Mouse (Mus musculus) MEL (cell line): Measurements from ENCODE around the gene Ext2. TPM values are rescaled to one million over a fixed set of nuclear protein-coding genes. Genes with fewer than 3 reads are reported as not detected.
A peak's percentile ranks its signal among the peaks of the same experiment; 100 is the strongest.

Source experiments
- DNase-seq: peaks from one replicate; pipeline ENCODE4 v3.0.0; 2011; ENCODE audit warnings: low read depth, low spot score
- H3K27ac ChIP-seq: 2 replicates; pipeline ENCODE4 v1.5.1; 2012; ENCODE audit warnings: low read depth, mild to moderate bottlenecking, control low read depth, low read length, moderate library complexity; ENCODE audit not compliant: control insufficient read depth
- H3K27me3 ChIP-seq, 2 experiments: fragments of 150-350 bp in 1 of 2; sonication (generic) in 1 of 2; 2 replicates each; pipeline ENCODE4 v1.6.1; 2012; ENCODE audit warnings: low read length in 2 of 2, mild to moderate bottlenecking in 2 of 2, improper control_type of control experiment in 1 of 2, moderate library complexity in 1 of 2; ENCODE audit not compliant: insufficient read depth in 2 of 2, control insufficient read depth in 1 of 2
- H3K36me3 ChIP-seq, 2 experiments: 2 replicates each; pipeline ENCODE4 v1.6.1; 2012 to 2014; ENCODE audit warnings: low read length in 2 of 2, improper control_type of control experiment in 1 of 2, inconsistent platforms in 1 of 2, mild to moderate bottlenecking in 1 of 2; ENCODE audit not compliant: insufficient read depth in 2 of 2, control insufficient read depth in 1 of 2
- H3K4me1 ChIP-seq, 2 experiments: fragments of 150-350 bp in 1 of 2; sonication (generic) in 1 of 2; 2 replicates each; pipeline ENCODE4 v1.6.1; 2012; ENCODE audit warnings: low read length in 2 of 2, improper control_type of control experiment in 1 of 2, mild to moderate bottlenecking in 1 of 2; ENCODE audit not compliant: insufficient read depth in 2 of 2, control insufficient read depth in 1 of 2
- H3K4me3 ChIP-seq, 2 experiments: fragments of 150-350 bp in 1 of 2; sonication (generic) in 1 of 2; 2 replicates each; pipeline ENCODE4 v1.5.1; 2012; ENCODE audit warnings: low read depth in 2 of 2, low read length in 2 of 2, mild to moderate bottlenecking in 2 of 2, moderate library complexity in 2 of 2, control low read depth in 1 of 2, improper control_type of control experiment in 1 of 2; ENCODE audit not compliant: control insufficient read depth in 1 of 2, insufficient read depth in 1 of 2
- H3K79me2 ChIP-seq: 2 replicates; pipeline ENCODE4 v1.6.1; 2012; ENCODE audit warnings: mild to moderate bottlenecking, low read length, moderate library complexity; ENCODE audit not compliant: control insufficient read depth, poor library complexity, insufficient read depth
- H3K9ac ChIP-seq: 2 replicates; pipeline ENCODE4 v1.6.1; 2012; ENCODE audit warnings: low read depth, mild to moderate bottlenecking, control low read depth, low read length, moderate library complexity; ENCODE audit not compliant: control insufficient read depth, poor library complexity, severe bottlenecking
- H3K9me3 ChIP-seq: fragments of 150-350 bp; sonication (generic); replicated peaks from 2 replicates; pipeline ENCODE4 v1.6.1; 2012; ENCODE audit warnings: mild to moderate bottlenecking, low read length, improper control_type of control experiment, moderate library complexity; ENCODE audit not compliant: insufficient read depth
- CHD2 ChIP-seq: IDR thresholded peaks from 2 replicates; pipeline ENCODE4 v1.6.1; 2011; ENCODE audit warnings: low read length, improper control_type of control experiment
- ELF1 ChIP-seq: IDR thresholded peaks from 2 replicates; pipeline ENCODE4 v1.6.1; 2014; ENCODE audit warnings: low read depth, mild to moderate bottlenecking, inconsistent platforms, low read length, improper control_type of control experiment, moderate library complexity
- ETS1 ChIP-seq: IDR thresholded peaks from 2 replicates; pipeline ENCODE4 v1.6.1; 2012; ENCODE audit warnings: low read depth, mild to moderate bottlenecking, inconsistent platforms, low read length, improper control_type of control experiment, moderate library complexity
- GATA1 ChIP-seq: IDR thresholded peaks from 2 replicates; pipeline ENCODE4 v1.6.1; 2011; ENCODE audit warnings: low read depth, low read length, improper control_type of control experiment
- HCFC1 ChIP-seq: IDR thresholded peaks from 2 replicates; pipeline ENCODE4 v1.6.1; 2012; ENCODE audit warnings: low read depth, mild to moderate bottlenecking, inconsistent platforms, low read length, improper control_type of control experiment, moderate library complexity
- MEF2A ChIP-seq: IDR thresholded peaks from 2 replicates; pipeline ENCODE4 v1.6.1; 2014; ENCODE audit warnings: low read depth, mild to moderate bottlenecking, inconsistent platforms, low read length, improper control_type of control experiment; ENCODE audit not compliant: poor library complexity, insufficient replicate concordance, severe bottlenecking; ENCODE audit errors: extremely low read depth
- MXI1 ChIP-seq: IDR thresholded peaks from 2 replicates; pipeline ENCODE4 v1.6.1; 2011; ENCODE audit warnings: mild to moderate bottlenecking, low read depth, low read length, improper control_type of control experiment
- MYB ChIP-seq: IDR thresholded peaks from 2 replicates; pipeline ENCODE4 v1.6.1; 2011; ENCODE audit warnings: mild to moderate bottlenecking, low read depth, low read length, improper control_type of control experiment
- MYC ChIP-seq: IDR thresholded peaks from 2 replicates; pipeline ENCODE4 v1.6.1; 2011; ENCODE audit warnings: low read depth, mild to moderate bottlenecking, low read length, improper control_type of control experiment, moderate library complexity
- NELFE ChIP-seq: IDR thresholded peaks from 2 replicates; pipeline ENCODE4 v1.6.1; 2011; ENCODE audit warnings: low read depth, low read length, improper control_type of control experiment
- NRF1 ChIP-seq: IDR thresholded peaks from 2 replicates; pipeline ENCODE4 v1.6.1; 2014; ENCODE audit warnings: low read depth, mild to moderate bottlenecking, inconsistent platforms, low read length, improper control_type of control experiment, moderate library complexity; ENCODE audit not compliant: poor library complexity, insufficient read depth, severe bottlenecking
- POLR2A ChIP-seq, 2 experiments: IDR thresholded peaks; 2 replicates each; pipeline ENCODE4 v1.6.1; 2011 to 2012; ENCODE audit warnings: low read length in 2 of 2, mild to moderate bottlenecking in 2 of 2, control low read depth in 1 of 2, improper control_type of control experiment in 1 of 2, low read depth in 1 of 2, moderate library complexity in 1 of 2; ENCODE audit not compliant: control insufficient read depth in 1 of 2, insufficient read depth in 1 of 2, poor library complexity in 1 of 2
- POLR2AphosphoS5 ChIP-seq: IDR thresholded peaks from 2 replicates; pipeline ENCODE4 v1.6.1; 2012; ENCODE audit warnings: low read depth, borderline replicate concordance, mild to moderate bottlenecking, inconsistent platforms, low read length, moderate library complexity, mixed read lengths
- RAD21 ChIP-seq: IDR thresholded peaks from 2 replicates; pipeline ENCODE4 v1.6.1; 2011; ENCODE audit warnings: mild to moderate bottlenecking, low read depth, low read length, improper control_type of control experiment
- SMC3 ChIP-seq: IDR thresholded peaks from 2 replicates; pipeline ENCODE4 v1.6.1; 2011; ENCODE audit warnings: low read depth, low read length, improper control_type of control experiment
- TAL1 ChIP-seq: IDR thresholded peaks from 2 replicates; pipeline ENCODE4 v1.6.1; 2012; ENCODE audit warnings: mild to moderate bottlenecking, inconsistent platforms, low read length, moderate library complexity, mixed read lengths
- USF2 ChIP-seq, 2 experiments: IDR thresholded peaks; 2 replicates each; pipeline ENCODE4 v1.6.1; 2011 to 2012; ENCODE audit warnings: improper control_type of control experiment in 2 of 2, low read length in 2 of 2, borderline replicate concordance in 1 of 2, inconsistent platforms in 1 of 2, low read depth in 1 of 2, mild to moderate bottlenecking in 1 of 2; ENCODE audit not compliant: insufficient read depth in 1 of 2
- ZC3H11A ChIP-seq: IDR thresholded peaks from 2 replicates; pipeline ENCODE4 v1.6.1; 2012; ENCODE audit warnings: low read depth, mild to moderate bottlenecking, inconsistent platforms, low read length, improper control_type of control experiment
- ZKSCAN1 ChIP-seq: IDR thresholded peaks from 2 replicates; pipeline ENCODE4 v1.6.1; 2012; ENCODE audit warnings: low read depth, mild to moderate bottlenecking, inconsistent platforms, low read length, improper control_type of control experiment, moderate library complexity
- ZNF384 ChIP-seq: IDR thresholded peaks from 2 replicates; pipeline ENCODE4 v1.6.1; 2012; ENCODE audit warnings: low read depth, mild to moderate bottlenecking, inconsistent platforms, low read length, improper control_type of control experiment
- polyA plus RNA-seq, 2 experiments: library from polyadenylated mRNA; stranded (reverse) in 1 of 2; unstranded in 1 of 2; fragments of >175 nt in 1 of 2; fragments of >200 nt in 1 of 2; gene quantifications; 2 replicates each; pipeline versions ENCODE4 v1.2.1 to v1.2.4; 2012; ENCODE audit warnings: low replicate concordance in 2 of 2, low read depth in 1 of 2; ENCODE audit not compliant: insufficient read length in 2 of 2, insufficient read depth in 1 of 2, missing spikeins in 1 of 2
- total RNA-seq: library from RNA; depleted of rRNA; stranded (reverse); fragments of 300-350 nt; gene quantifications from 2 replicates; pipeline ENCODE4 v1.2.3, GENCODE M21; 2012

The Ext2 gene
- total and polyA plus RNA-seq, 3 experiments, result 33.7 to 66.8 TPM; not detected in 1

DNA sequence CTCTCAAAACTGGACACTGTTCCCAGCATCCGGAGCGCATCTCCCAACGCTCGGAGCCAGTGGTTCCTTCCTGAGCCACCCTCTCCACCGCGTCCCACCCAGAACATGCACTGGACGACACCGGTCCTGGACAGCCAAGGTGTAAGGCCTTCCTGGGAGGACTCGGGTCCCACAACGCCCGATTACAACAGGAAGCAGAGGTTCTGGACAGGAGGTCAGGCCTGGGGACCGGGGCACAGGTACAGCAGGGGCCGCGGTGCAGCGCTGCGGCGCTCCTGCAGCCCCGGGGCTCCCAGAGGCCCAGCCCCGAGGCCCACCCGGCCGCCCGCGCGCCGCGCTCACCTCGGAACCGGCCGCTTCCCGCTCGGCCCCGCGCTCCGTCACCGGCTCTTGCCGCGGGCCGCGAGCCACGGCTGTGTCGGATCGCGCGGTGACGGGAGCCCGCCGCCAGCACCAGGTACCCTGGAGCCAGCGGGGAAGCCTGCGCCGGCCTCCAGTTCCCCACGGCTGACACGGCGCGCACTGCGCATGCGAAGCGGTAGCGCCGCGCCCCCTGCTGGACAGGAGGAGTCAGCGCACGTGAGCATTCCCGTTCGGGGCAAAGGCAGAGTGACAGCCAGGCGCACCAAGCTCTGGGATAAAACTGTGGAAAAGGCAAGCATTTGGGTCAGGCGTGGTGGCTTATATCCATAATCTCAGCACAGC is at the start of gene Ext2 (continued):
- no peak for TF ChIP-seq ELF1
- no peak for TF ChIP-seq USF2 (IDR thresholded peaks at IDR 0.05; ENCODE audit: borderline replicate concordance in 1 of 2, insufficient read depth in 1 of 2, low read depth in 1 of 2, low read length in 2 of 2)
- TF ChIP-seq GATA1, result no peak
- peak; percentile 65 to 89; a peak in 2 of 4 replicates for TF ChIP-seq POLR2A (IDR thresholded peaks at IDR 0.05; ENCODE audit: control insufficient read depth in 1 of 2, insufficient read depth in 1 of 2, low read depth in 1 of 2, low read length in 2 of 2, poor library complexity in 1 of 2)

DNA sequence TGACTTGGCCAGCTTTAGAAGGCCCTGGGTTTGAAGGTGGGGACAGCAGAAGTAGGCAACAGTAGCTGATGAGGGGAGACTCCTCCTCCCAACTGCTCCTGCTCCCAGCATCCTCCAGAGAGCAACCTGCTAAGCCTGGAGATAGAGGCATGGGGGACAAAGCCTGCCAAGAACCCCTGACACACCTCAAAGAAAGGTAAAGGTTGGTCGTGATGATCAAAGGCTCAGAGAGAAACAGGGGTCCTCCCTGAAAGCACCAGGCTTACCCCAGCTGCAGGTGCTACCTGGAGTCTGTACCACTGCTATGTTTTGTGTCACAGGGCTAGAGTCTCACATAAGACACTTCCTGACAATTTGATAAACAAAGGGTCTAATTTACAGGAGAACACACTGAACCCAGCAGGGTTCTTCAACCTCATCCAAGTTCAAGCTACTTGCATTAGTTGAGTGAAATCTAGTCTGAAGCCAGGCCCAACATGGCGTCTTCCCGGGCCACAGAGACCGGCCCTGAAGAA is 49.1 kb upstream of the Ext2 start:
- Histone ChIP-seq H3K79me2 (no peaks in the 10 kb centered on the region), H3K9ac (no peak overlapping the region), H3K4me1 (no peaks in the 10 kb centered on the region), H3K4me3 (no peak overlapping the region), H3K27me3 (peaks cover 11 to 21% of the 10 kb centered on the region in 2 experiments), H3K36me3 (no peaks in the 10 kb centered on the region), H3K9me3 (no peaks in the 10 kb centered on the region), H3K27ac (no peak overlapping the region)
- DNase-seq, result no peak
- no peak for TF ChIP-seq MEF2A
- TF ChIP-seq CHD2, result no peak
- TF ChIP-seq POLR2AphosphoS5, result no peak
- TF ChIP-seq NELFE, result no peak
- TF ChIP-seq ETS1, result no peak
- TF ChIP-seq MYC, result no peak
- TF ChIP-seq ZNF384, result no peak
- no peak for TF ChIP-seq MXI1
- TF ChIP-seq NRF1, result no peak
- no peak for TF ChIP-seq SMC3
- no peak for TF ChIP-seq HCFC1
- TF ChIP-seq GATA1, result no peak
- TF ChIP-seq ZKSCAN1, result no peak
- TF ChIP-seq RAD21, result no peak
- no peak for TF ChIP-seq ZC3H11A
- no peak for TF ChIP-seq MYB
- no peak for TF ChIP-seq TAL1
